Mouse (Mus musculus): ENCODE data around the gene Efcc1.
"Not testable (repeated sequence)": the region's sequence is repeated elsewhere in the genome, so short reads cannot be mapped to it uniquely, and the experiment has no call there.

Efcc1 gene

GRCm38 (mm10) chr6:87744632-87745031 lies 14.0 kb downstream of the Efcc1 start:
- DNase-seq, result no peak

- DNase-seq, result no peak
These were observed 14.6 kb downstream of the Efcc1 start for GRCm38 (mm10) chr6:87745301-87745700.

GRCm38 (mm10) chr6:87746059-87746458 lies 15.4 kb downstream of the Efcc1 start:
- DNase-seq, result no peak

- no peak for DNase-seq
These were observed 16.2 kb downstream of the Efcc1 start for GRCm38 (mm10) chr6:87746849-87747248.

- DNase-seq, result no peak
These were observed 17.4 kb downstream of the Efcc1 start for GRCm38 (mm10) chr6:87748078-87748477.

GRCm38 (mm10) chr6:87748531-87748930 lies 17.9 kb downstream of the Efcc1 start:
- no peak for DNase-seq

- DNase-seq, result no peak
These were observed 19.7 kb downstream of the Efcc1 start for GRCm38 (mm10) chr6:87750184-87750910.

- no peak for DNase-seq
These were observed 20.9 kb downstream of the Efcc1 start for GRCm38 (mm10) chr6:87751574-87751973.

- no peak for DNase-seq
These were observed 24.5 kb downstream of the Efcc1 start for GRCm38 (mm10) chr6:87755196-87755595.

GRCm38 (mm10) chr6:87756896-87757295 lies 26.2 kb downstream of the Efcc1 start:
- no peak for DNase-seq

GRCm38 (mm10) chr6:87759404-87759803 lies 28.7 kb downstream of the Efcc1 start:
- DNase-seq, result no peak

GRCm38 (mm10) chr6:87759850-87760249 lies 29.2 kb downstream of the Efcc1 start:
- no peak for DNase-seq

GRCm38 (mm10) chr6:87762161-87762560 lies 31.5 kb downstream of the Efcc1 start:
- no peak for DNase-seq

GRCm38 (mm10) chr6:87763376-87764280 lies 33.0 kb downstream of the Efcc1 start:
- DNase-seq, result peak; percentile 31 to 52

GRCm38 (mm10) chr6:87764296-87764695 lies 33.6 kb downstream of the Efcc1 start:
- DNase-seq, result not testable (repeated sequence)

GRCm38 (mm10) chr6:87770626-87771025 lies 40.0 kb downstream of the Efcc1 start:
- no peak for DNase-seq

GRCm38 (mm10) chr6:87774466-87774865 lies 43.8 kb downstream of the Efcc1 start:
- DNase-seq, result no peak

GRCm38 (mm10) chr6:87774909-87775308 lies 44.2 kb downstream of the Efcc1 start:
- no peak for DNase-seq

- DNase-seq, result no peak
These were observed 45.0 kb downstream of the Efcc1 start for GRCm38 (mm10) chr6:87775588-87776245.

GRCm38 (mm10) chr6:87776663-87777062 lies 46.0 kb downstream of the Efcc1 start:
- no peak for DNase-seq

GRCm38 (mm10) chr6:87777842-87778241 lies 47.2 kb downstream of the Efcc1 start, which contains the start of gene Gp9:
TSS of gene Gp9 (plus strand) at chr6:87778072.
- no peak for DNase-seq

GRCm38 (mm10) chr6:87778294-87779173 lies 47.9 kb downstream of the Efcc1 start:
- DNase-seq, result no peak
